In the genomic region with DNA sequence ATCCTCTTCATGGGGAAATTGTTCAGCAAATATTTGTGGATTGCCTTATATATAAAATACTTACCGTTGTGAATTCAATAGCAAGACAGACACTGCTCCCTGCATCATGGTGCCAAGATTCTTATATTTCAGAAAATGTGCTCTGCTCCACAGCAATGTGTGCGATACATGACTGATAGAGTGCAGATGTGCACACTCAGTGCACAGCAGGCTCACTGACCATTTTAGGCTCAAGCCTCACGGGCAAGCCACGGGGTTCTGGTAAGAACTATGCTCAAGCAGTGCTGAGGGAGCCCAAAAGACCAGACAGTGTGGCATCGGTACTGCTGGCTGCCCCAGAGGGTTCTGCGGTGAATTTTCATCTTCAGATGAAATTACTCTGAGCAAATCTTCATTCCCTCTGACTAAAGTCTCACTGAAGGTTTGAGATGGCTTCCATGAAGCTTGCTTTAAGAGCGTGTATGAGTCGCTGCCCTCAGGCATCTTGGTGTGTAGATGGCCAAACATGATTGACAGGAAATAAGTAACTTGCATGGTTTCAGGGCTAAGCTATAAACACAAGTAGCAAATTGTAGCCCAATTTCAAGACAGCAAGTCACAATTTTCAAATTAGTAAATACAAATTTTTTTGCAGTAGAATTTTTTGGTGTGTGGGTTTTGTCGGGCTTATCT, we compare ENCODE assay signal across 21 mouse cellular contexts.
A peak's percentile ranks its signal among the peaks of the same experiment; 100 is the strongest.
DNase-seq lines count a peak whose midpoint lies in the region; ATAC-seq lines count a peak whose summit lies in the region.
"Had no signal": no experiment of that assay in that cellular context is flagged by ENCODE, and none has a peak within 500 bp of the region (broad histone marks: within the 10 kb centered on the region; RNA-seq: fewer than 3 reads in every experiment).

No protein-coding gene starts in this region.

- H3K9ac ChIP-seq in heart, embryonic 12.5 days, result no peak overlapping the region
- H3K9ac ChIP-seq in midbrain, embryonic 11.5 days (ENCODE audit: low read length), result no peak overlapping the region
- H3K9ac ChIP-seq in midbrain, embryonic 15.5 days, result no peak overlapping the region
- H3K9ac ChIP-seq: kidney, embryonic 15.5 days; limb, embryonic 13.5 days; liver, embryonic 12.5 days; neural tube, embryonic 15.5 days had no signal

- H3K27ac ChIP-seq in heart, embryonic 12.5 days (ENCODE audit: poor library complexity, severe bottlenecking), result no peak overlapping the region
- no peak overlapping the region for H3K27ac ChIP-seq in midbrain, embryonic 11.5 days (ENCODE audit: low read depth, low read length)
- H3K27ac ChIP-seq in midbrain, embryonic 15.5 days, result no peak overlapping the region
- H3K27ac ChIP-seq in embryonic facial prominence, embryonic 10.5 days (replicated peaks), result peak overlapping the region; percentile 69
- H3K27ac ChIP-seq: forebrain, embryonic 10.5 days; kidney, embryonic 15.5 days; limb, embryonic 13.5 days; liver, embryonic 12.5 days; neural tube, embryonic 15.5 days had no signal

- H3K4me3 ChIP-seq in heart, embryonic 12.5 days, result no peak overlapping the region
- no peak overlapping the region for H3K4me3 ChIP-seq in midbrain, embryonic 11.5 days (ENCODE audit: low read depth, low read length)
- no peak overlapping the region for H3K4me3 ChIP-seq in midbrain, embryonic 15.5 days
- H3K4me3 ChIP-seq in embryonic facial prominence, embryonic 10.5 days, result no peak overlapping the region
- H3K4me3 ChIP-seq: forebrain, embryonic 10.5 days; kidney, embryonic 15.5 days; limb, embryonic 13.5 days; liver, embryonic 12.5 days; neural tube, embryonic 15.5 days had no signal

- no peaks in the 10 kb centered on the region for H3K4me1 ChIP-seq in heart, embryonic 12.5 days (replicated peaks)
- peaks cover 6% of the 10 kb centered on the region for H3K4me1 ChIP-seq in midbrain, embryonic 11.5 days (ENCODE audit: control insufficient read depth, insufficient read depth, low read length)
- H3K4me1 ChIP-seq in midbrain, embryonic 15.5 days, result peaks cover 17% of the 10 kb centered on the region
- H3K4me1 ChIP-seq in embryonic facial prominence, embryonic 10.5 days, result peaks cover 16% of the 10 kb centered on the region
- H3K4me1 ChIP-seq: kidney, embryonic 15.5 days; liver, embryonic 12.5 days had no signal

- H3K36me3 ChIP-seq in heart, embryonic 12.5 days, result no peaks in the 10 kb centered on the region
- H3K36me3 ChIP-seq in midbrain, embryonic 11.5 days (ENCODE audit: control insufficient read depth, insufficient read depth, low read length), result no peaks in the 10 kb centered on the region
- no peaks in the 10 kb centered on the region for H3K36me3 ChIP-seq in midbrain, embryonic 15.5 days (replicated peaks)
- H3K36me3 ChIP-seq in embryonic facial prominence, embryonic 10.5 days (replicated peaks), result no peaks in the 10 kb centered on the region
- H3K36me3 ChIP-seq: forebrain, embryonic 10.5 days; kidney, embryonic 15.5 days; limb, embryonic 13.5 days; liver, embryonic 12.5 days; neural tube, embryonic 15.5 days had no signal

- intact Hi-C loops in left cerebral cortex, postnatal 14 days (cut with DNase I), result no loop called here

- H3K4me2 ChIP-seq in heart, embryonic 12.5 days, result no peak overlapping the region
- H3K4me2 ChIP-seq in midbrain, embryonic 11.5 days, result no peak overlapping the region
- no peak overlapping the region for H3K4me2 ChIP-seq in midbrain, embryonic 15.5 days
- H3K4me2 ChIP-seq: kidney, embryonic 15.5 days; limb, embryonic 13.5 days; liver, embryonic 12.5 days; neural tube, embryonic 15.5 days had no signal

- H3K9me3 ChIP-seq in heart, embryonic 12.5 days (replicated peaks), result no peaks in the 10 kb centered on the region
- H3K9me3 ChIP-seq in midbrain, embryonic 11.5 days (ENCODE audit: control insufficient read depth, low read length), result no peaks in the 10 kb centered on the region
- no peaks in the 10 kb centered on the region for H3K9me3 ChIP-seq in midbrain, embryonic 15.5 days
- H3K9me3 ChIP-seq in embryonic facial prominence, embryonic 10.5 days, result peaks cover 6% of the 10 kb centered on the region; the same call in 1 of the 2 replicates
- H3K9me3 ChIP-seq: forebrain, embryonic 10.5 days; kidney, embryonic 15.5 days; liver, embryonic 12.5 days had no signal

- 70% methylated on average over 9 of the region's 9 CpGs for WGBS in heart, embryonic 12.5 days
- WGBS in midbrain, embryonic 11.5 days, result 80% methylated on average over 9 of the region's 9 CpGs
- WGBS in midbrain, embryonic 15.5 days, result 78% methylated on average over 9 of the region's 9 CpGs
- 75% methylated on average over 9 of the region's 9 CpGs for WGBS in embryonic facial prominence, embryonic 10.5 days

- no peak for ATAC-seq in heart, embryonic 12.5 days (ENCODE audit: insufficient number of reproducible peaks, low FRiP score)
- no peak for ATAC-seq in midbrain, embryonic 11.5 days (ENCODE audit: low FRiP score)
- ATAC-seq in midbrain, embryonic 15.5 days (replicated peaks), result no peak
- ATAC-seq in inflammation-experienced regulatory T-cells, adult 6 months, result no peak
- ATAC-seq: liver, embryonic 12.5 days had no signal

- DNase-seq in heart, adult 11 months, result peak; percentile 60
- peak; percentile 82 for DNase-seq in midbrain, embryonic 11.5 days (ENCODE audit: low spot score, missing footprints)
- DNase-seq in embryonic facial prominence, embryonic 10.5 days (ENCODE audit: low spot score), result no peak
- DNase-seq in left cerebral cortex, postnatal 14 days (ENCODE audit: low spot score in 2 of 2), result no peak
- DNase-seq in ovary, postnatal 10 days (ENCODE audit: low spot score), result no peak
- DNase-seq: cerebellum, adult 2 months; cerebellum, postnatal 36 days; gastrocnemius, postnatal 36 days; heart, postnatal 4 days; kidney, adult 11 months; kidney, postnatal 4 days; lung, adult 18-20 months; lung, postnatal 4 days had no signal

- H3K27me3 ChIP-seq in heart, embryonic 12.5 days (replicated peaks), result no peaks in the 10 kb centered on the region
- H3K27me3 ChIP-seq in midbrain, embryonic 11.5 days (ENCODE audit: control insufficient read depth, insufficient read depth, low read length), result no peaks in the 10 kb centered on the region
- H3K27me3 ChIP-seq in midbrain, embryonic 15.5 days (replicated peaks), result no peaks in the 10 kb centered on the region
- no peaks in the 10 kb centered on the region for H3K27me3 ChIP-seq in embryonic facial prominence, embryonic 10.5 days (replicated peaks; ENCODE audit: low read depth, poor library complexity, severe bottlenecking)
- H3K27me3 ChIP-seq: kidney, embryonic 15.5 days; limb, embryonic 13.5 days; liver, embryonic 12.5 days; neural tube, embryonic 15.5 days had no signal

Comparison
In these comparisons a context has a peak if more than half of its experiments do, and no peak if none do; other contexts are left out.
1. DNase-seq: peak in heart, adult 11 months (single experiment) and midbrain, embryonic 11.5 days (single experiment); none in embryonic facial prominence, embryonic 10.5 days (single experiment), left cerebral cortex, postnatal 14 days (0 of 2) and ovary, postnatal 10 days (single experiment).